Mouse (Mus musculus) retina, embryonic 14.5 days (tissue): ENCODE measurements at regions not wholly inside any gene's neighbourhood (a gene's known extent, or its start where the extent isn't known, plus 50 kb on each side); places are given as distances from the start of the nearest gene placed in this dataset.
A peak's percentile ranks its signal among the peaks of the same experiment; 100 is the strongest.

Experiments
- DNase-seq: peaks from one replicate; pipeline ENCODE4 v3.0.0-alpha.2; 2015; ENCODE audit warnings: low spot score

- DNase-seq: peak; percentile 82
These were observed 59.4 kb downstream of the 1700001O22Rik start for GRCm38 (mm10) chr2:30743976-30744620.

GRCm38 (mm10) chr2:30743265-30743846, 60.1 kb downstream of the 1700001O22Rik start:
- DNase-seq: peak; percentile 32

- DNase-seq: no peak
These were observed 62.0 kb downstream of the 1700001O22Rik start for GRCm38 (mm10) chr2:30741450-30741849.

GRCm38 (mm10) chr2:30737759-30738158, 65.7 kb downstream of the 1700001O22Rik start:
- DNase-seq: no peak

GRCm38 (mm10) chr2:30736705-30737104, 66.8 kb downstream of the 1700001O22Rik start:
- no peak for DNase-seq

- no peak for DNase-seq
These were observed 67.2 kb downstream of the 1700001O22Rik start for GRCm38 (mm10) chr2:30736236-30736635.

- no peak for DNase-seq
These were observed 69.6 kb downstream of the 1700001O22Rik start for GRCm38 (mm10) chr2:30733853-30734252.

- no peak for DNase-seq
These were observed 71.6 kb downstream of the 1700001O22Rik start for GRCm38 (mm10) chr2:30731832-30732231.

GRCm38 (mm10) chr2:30727948-30728347, 75.5 kb downstream of the 1700001O22Rik start:
- DNase-seq: no peak

- DNase-seq: peak; percentile 81
These were observed 77.6 kb downstream of the 1700001O22Rik start for GRCm38 (mm10) chr2:30725601-30726489.

- DNase-seq: no peak
These were observed 78.3 kb downstream of the 1700001O22Rik start for GRCm38 (mm10) chr2:30725186-30725585.

GRCm38 (mm10) chr2:30724521-30724920, 78.9 kb downstream of the 1700001O22Rik start:
- no peak for DNase-seq

GRCm38 (mm10) chr2:30723059-30723587, 80.3 kb downstream of the 1700001O22Rik start:
- DNase-seq: no peak

GRCm38 (mm10) chr2:30722263-30723050, 81.0 kb downstream of the 1700001O22Rik start:
- DNase-seq: peak; percentile 26

GRCm38 (mm10) chr2:30721473-30722262, 81.8 kb downstream of the 1700001O22Rik start:
- peak; percentile 75 for DNase-seq

- DNase-seq: no peak
These were observed 82.4 kb downstream of the 1700001O22Rik start for GRCm38 (mm10) chr2:30721048-30721461.

- DNase-seq: no peak
These were observed 83.2 kb downstream of the 1700001O22Rik start for GRCm38 (mm10) chr2:30720291-30720690.

GRCm38 (mm10) chr2:30719611-30720290, 83.7 kb downstream of the 1700001O22Rik start:
- no peak for DNase-seq

- peak; percentile 90 for DNase-seq
These were observed 84.6 kb downstream of the 1700001O22Rik start for GRCm38 (mm10) chr2:30718741-30719381.

- DNase-seq: peak; percentile 91
These were observed 85.2 kb downstream of the 1700001O22Rik start for GRCm38 (mm10) chr2:30718329-30718675.
